Mouse (Mus musculus): ENCODE data around the gene Ccng1.
"Not testable (repeated sequence)": the region's sequence is repeated elsewhere in the genome, so short reads cannot be mapped to it uniquely, and the experiment has no call there.

Ccng1 gene

GRCm38 (mm10) chr11:40732997-40733338 lies 22.1 kb downstream of the Ccng1 start:
- no peak for DNase-seq (ENCODE audit: low read depth, low spot score)

- DNase-seq (ENCODE audit: low read depth, low spot score): no peak
These were observed 36.8 kb downstream of the Ccng1 start for GRCm38 (mm10) chr11:40718324-40718723.

- peak; percentile 37 for DNase-seq (ENCODE audit: low read depth, low spot score)
These were observed 39.6 kb downstream of the Ccng1 start for GRCm38 (mm10) chr11:40715524-40715923.

- no peak for DNase-seq (ENCODE audit: low read depth, low spot score)
These were observed 41.3 kb downstream of the Ccng1 start for GRCm38 (mm10) chr11:40713858-40714257.

GRCm38 (mm10) chr11:40709899-40710298 lies 45.2 kb downstream of the Ccng1 start:
- DNase-seq (ENCODE audit: low read depth, low spot score): not testable (repeated sequence)

Data from 3T3-L1 (cell line).